Mouse (Mus musculus) lung, adult 2 months (tissue): ENCODE results near the gene Adcy5.

Experiments
- CTCF ChIP-seq: fragments of 200-500 bp; IDR thresholded peaks from 2 replicates; pipeline ENCODE4 v1.5.1; 2011; ENCODE audit warnings: mild to moderate bottlenecking, low read length, control low read depth; ENCODE audit not compliant: insufficient read depth
- POLR2A ChIP-seq: fragments of 200-500 bp; IDR thresholded peaks from 2 replicates; pipeline ENCODE4 v1.6.1; 2011; ENCODE audit warnings: low read depth, mild to moderate bottlenecking, control low read depth, low read length, borderline replicate concordance; ENCODE audit errors: extremely low read depth

GRCm38 (mm10) chr16:35159991-35160390 is 5.3 kb downstream of the Adcy5 start:
- TF ChIP-seq CTCF (no peak), POLR2A (no peak)
